Mouse (Mus musculus): ENCODE measurements around the gene Ablim1. TPM values are rescaled to one million over a fixed set of nuclear protein-coding genes. Genes with fewer than 3 reads are reported as not detected.
A peak's percentile ranks its signal among the peaks of the same experiment; 100 is the strongest.

Gene Ablim1
- polyA plus RNA-seq, 1 experiment from 2014 or later, result 48.0 TPM

DNA sequence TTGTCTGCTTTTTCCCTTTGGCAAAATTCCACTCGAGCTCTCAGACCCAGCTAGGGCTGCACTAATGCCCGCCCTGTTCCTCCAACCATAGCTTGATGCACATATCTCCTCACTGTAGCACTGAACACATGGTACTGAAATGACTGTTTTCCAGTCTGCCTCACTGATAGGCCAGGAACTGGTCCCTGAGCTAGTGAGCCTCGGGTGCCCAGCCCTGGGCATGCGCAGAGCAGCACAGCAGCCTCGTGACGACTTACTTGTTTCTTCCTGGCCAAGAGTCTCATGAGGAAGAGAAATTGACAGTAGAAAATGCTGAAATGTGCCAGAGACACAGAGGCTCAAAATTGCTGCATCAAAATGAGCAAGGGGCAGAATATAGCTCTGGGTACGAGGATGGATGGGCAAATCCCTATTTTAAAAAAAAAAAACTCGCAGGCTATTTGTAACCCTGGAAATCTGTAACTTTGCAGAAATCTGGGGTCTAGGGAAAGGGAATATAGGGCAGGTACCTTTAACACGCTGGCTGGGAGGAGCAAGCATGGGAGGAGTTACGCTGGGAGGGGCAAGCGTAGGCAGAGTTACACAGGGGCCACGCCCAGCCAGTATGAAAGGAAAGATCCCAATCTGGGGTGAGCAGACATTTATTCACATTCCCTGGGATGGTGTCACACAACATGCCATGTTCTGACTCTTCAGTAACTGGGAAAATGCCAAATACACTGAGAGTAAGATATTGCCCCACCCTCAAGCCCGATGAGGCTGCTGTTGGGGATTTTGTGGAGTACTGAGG is 41.7 kb downstream of the Ablim1 start:
- Histone ChIP-seq H3K9me3 (no peaks in the 10 kb centered on the region), H3K27ac (replicated peaks) (no peak overlapping the region), H3K27me3 (peaks cover 11% of the 10 kb centered on the region; the same call in 1 of the 2 replicates), H3K4me3 (no peak overlapping the region), H3K4me2 (0 out of 2 replicates have a peak overlapping the region, but pooled peaks have one; percentile 16), H3K9ac (no peak overlapping the region), H3K36me3 (no peaks in the 10 kb centered on the region), H3K4me1 (replicated peaks) (peaks cover 56% of the 10 kb centered on the region)
- 0 out of 2 replicates have a peak, but pooled peaks have one; percentile 60 for ATAC-seq (ENCODE audit: low read depth)
- WGBS, result 48% methylated on average over 13 of the region's 13 CpGs

DNA sequence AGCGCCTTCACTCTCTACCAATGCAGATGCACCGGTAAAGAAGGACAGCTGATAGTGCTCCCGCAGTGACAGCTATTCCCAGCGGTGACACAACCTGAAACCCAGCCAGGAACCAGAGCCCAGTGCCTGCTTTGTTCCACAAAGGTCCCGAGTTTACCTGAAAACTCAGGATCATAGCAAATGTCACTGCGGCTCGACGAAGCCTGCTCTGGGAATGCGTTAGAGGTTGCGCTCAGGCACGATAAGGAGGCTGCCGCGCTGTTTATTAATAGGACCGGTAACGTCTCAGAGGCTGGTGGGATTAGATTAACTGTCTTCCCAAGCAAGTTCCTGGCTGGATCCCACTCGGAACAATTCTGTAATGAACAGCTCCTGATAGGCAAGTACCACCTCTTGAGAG is 43.0 kb downstream of the Ablim1 start:
- no peak for ATAC-seq (ENCODE audit: low read depth)
- H3K4me1 ChIP-seq (replicated peaks), result peaks cover 44% of the 10 kb centered on the region
- no peak overlapping the region for H3K4me3 ChIP-seq
- no peak overlapping the region for H3K4me2 ChIP-seq
- H3K27me3 ChIP-seq, result peaks cover 11% of the 10 kb centered on the region; the same call in 1 of the 2 replicates
- no peaks in the 10 kb centered on the region for H3K36me3 ChIP-seq
- 78% methylated on average over 16 of the region's 16 CpGs for WGBS
- H3K27ac ChIP-seq (replicated peaks), result no peak overlapping the region
- H3K9me3 ChIP-seq, result no peaks in the 10 kb centered on the region
- no peak overlapping the region for H3K9ac ChIP-seq

GRCm38 (mm10) chr19:57270711-57271110 is 44.0 kb downstream of the Ablim1 start:
- Histone ChIP-seq H3K9me3 (no peaks in the 10 kb centered on the region), H3K36me3 (no peaks in the 10 kb centered on the region), H3K27me3 (peaks cover 11% of the 10 kb centered on the region; the same call in 1 of the 2 replicates), H3K27ac (replicated peaks) (no peak overlapping the region), H3K4me3 (no peak overlapping the region), H3K4me1 (replicated peaks) (peaks cover 42% of the 10 kb centered on the region), H3K4me2 (no peak overlapping the region), H3K9ac (no peak overlapping the region)
- 90% methylated on average over 6 of the region's 6 CpGs for WGBS
- no peak for ATAC-seq (ENCODE audit: low read depth)

GRCm38 (mm10) chr19:57269791-57270190 is 44.9 kb downstream of the Ablim1 start:
- H3K9ac ChIP-seq, result no peak overlapping the region
- ATAC-seq (ENCODE audit: low read depth), result no peak
- no peak overlapping the region for H3K4me3 ChIP-seq
- H3K27ac ChIP-seq (replicated peaks), result no peak overlapping the region
- H3K36me3 ChIP-seq, result no peaks in the 10 kb centered on the region
- no peaks in the 10 kb centered on the region for H3K9me3 ChIP-seq
- 50% methylated on average over 6 of the region's 6 CpGs for WGBS
- peaks cover 33% of the 10 kb centered on the region for H3K4me1 ChIP-seq (replicated peaks)
- H3K4me2 ChIP-seq, result no peak overlapping the region
- peaks cover 11% of the 10 kb centered on the region; the same call in 1 of the 2 replicates for H3K27me3 ChIP-seq

GRCm38 (mm10) chr19:57267531-57267930 is 47.2 kb downstream of the Ablim1 start:
- Histone ChIP-seq H3K4me2 (no peak overlapping the region), H3K36me3 (no peaks in the 10 kb centered on the region), H3K4me1 (replicated peaks) (peaks cover 20% of the 10 kb centered on the region), H3K9me3 (no peaks in the 10 kb centered on the region), H3K9ac (no peak overlapping the region), H3K27me3 (no peaks in the 10 kb centered on the region), H3K27ac (replicated peaks) (no peak overlapping the region), H3K4me3 (no peak overlapping the region)
- ATAC-seq (ENCODE audit: low read depth), result no peak
- WGBS, result 73% methylated on average over 5 of the region's 5 CpGs

- H3K9me3 ChIP-seq, result no peaks in the 10 kb centered on the region
- no peak overlapping the region for H3K9ac ChIP-seq
- peaks cover 19% of the 10 kb centered on the region for H3K4me1 ChIP-seq (replicated peaks)
- H3K4me3 ChIP-seq, result no peak overlapping the region
- 87% methylated on average over 10 of the region's 10 CpGs for WGBS
- ATAC-seq (ENCODE audit: low read depth), result no peak
- no peak overlapping the region for H3K27ac ChIP-seq (replicated peaks)
- no peaks in the 10 kb centered on the region for H3K27me3 ChIP-seq
- H3K4me2 ChIP-seq, result no peak overlapping the region
- no peaks in the 10 kb centered on the region for H3K36me3 ChIP-seq
Observed at GRCm38 (mm10) chr19:57266374-57267085, 48.2 kb downstream of the Ablim1 start.

DNA sequence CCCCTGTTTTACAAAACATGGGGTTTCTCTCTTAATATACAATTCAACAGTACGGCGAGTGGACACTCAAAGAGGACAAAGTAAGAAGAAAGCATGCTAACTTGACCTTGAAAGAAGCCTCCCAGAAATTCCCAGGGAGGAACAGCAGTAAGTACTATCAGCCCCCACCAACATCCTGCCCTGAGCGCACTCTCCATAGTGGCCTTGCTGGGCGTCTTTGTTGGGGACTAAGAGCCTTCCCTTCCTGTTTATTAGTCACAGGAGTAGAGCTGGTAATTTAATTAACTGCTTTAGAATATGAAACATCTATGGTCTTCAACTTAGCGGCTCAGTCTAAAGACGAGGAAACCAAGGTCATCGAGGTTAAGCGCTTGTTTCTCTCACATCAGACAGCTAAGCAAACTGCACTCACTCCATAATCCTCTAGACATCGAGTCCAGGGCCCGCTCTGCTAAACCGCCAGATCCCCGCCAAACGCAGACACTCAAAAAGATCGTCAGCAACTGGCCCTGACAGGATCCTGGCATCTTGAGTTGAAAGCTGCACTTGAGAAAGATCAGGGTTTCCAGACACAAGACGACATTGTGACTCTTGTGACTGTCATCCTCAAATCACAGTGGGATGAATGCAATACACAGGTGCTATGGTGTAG is 50.3 kb downstream of the Ablim1 start:
- Histone ChIP-seq H3K9ac (no peak overlapping the region), H3K27ac (replicated peaks) (no peak overlapping the region), H3K36me3 (no peaks in the 10 kb centered on the region), H3K4me1 (replicated peaks) (peaks cover 13% of the 10 kb centered on the region), H3K27me3 (no peaks in the 10 kb centered on the region), H3K4me3 (no peak overlapping the region), H3K9me3 (no peaks in the 10 kb centered on the region), H3K4me2 (no peak overlapping the region)
- 70% methylated on average over 15 of the region's 15 CpGs for WGBS
- ATAC-seq (ENCODE audit: low read depth), result no peak

DNA sequence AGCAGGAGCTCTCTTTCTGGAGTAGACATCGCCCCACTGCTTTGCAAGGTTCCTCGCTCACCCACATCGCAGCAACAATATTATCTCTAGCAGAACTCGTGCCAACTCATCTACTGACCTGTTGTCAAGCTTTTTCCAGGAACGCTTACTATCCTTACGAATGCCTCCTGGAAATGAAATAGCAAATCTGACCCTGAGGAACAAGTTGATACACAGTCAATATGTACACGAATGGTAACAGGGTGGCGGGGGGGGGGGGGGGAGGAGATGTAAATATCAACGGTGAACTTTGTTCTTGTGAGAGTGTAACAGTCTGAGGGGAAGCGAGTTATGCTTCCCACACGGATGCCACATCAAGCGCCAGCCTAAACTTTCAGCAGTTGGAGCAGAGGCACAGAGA is 56.9 kb downstream of the Ablim1 start:
- no peak overlapping the region for H3K4me2 ChIP-seq
- no peaks in the 10 kb centered on the region; the same call in 1 of the 2 replicates for H3K4me1 ChIP-seq (replicated peaks)
- no peak overlapping the region for H3K9ac ChIP-seq
- no peaks in the 10 kb centered on the region for H3K36me3 ChIP-seq
- no peak overlapping the region for H3K27ac ChIP-seq (replicated peaks)
- H3K9me3 ChIP-seq, result no peaks in the 10 kb centered on the region
- no peaks in the 10 kb centered on the region for H3K27me3 ChIP-seq
- WGBS, result 90% methylated on average over 12 of the region's 12 CpGs
- no peak overlapping the region for H3K4me3 ChIP-seq
- no peak for ATAC-seq (ENCODE audit: low read depth)

DNA sequence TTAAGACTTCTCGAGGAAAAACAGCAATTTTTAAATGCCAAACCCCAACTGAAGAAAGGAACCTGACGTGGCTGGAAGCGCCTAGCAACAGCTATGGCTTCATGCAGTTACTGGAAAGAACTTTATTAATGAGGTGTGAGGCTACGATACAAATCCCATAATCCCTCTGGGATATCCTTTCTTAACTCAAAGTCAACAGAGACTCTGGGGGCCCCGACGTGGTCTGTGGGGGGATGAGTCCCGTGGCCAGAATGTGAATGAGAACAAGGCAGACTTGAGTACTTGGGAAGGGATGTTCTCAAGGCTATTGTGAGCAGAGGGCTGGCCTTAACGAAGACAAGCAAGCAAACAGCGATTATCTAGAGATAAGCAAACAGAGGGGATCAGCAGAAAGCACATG is 58.1 kb downstream of the Ablim1 start:
- no peak overlapping the region for H3K4me3 ChIP-seq
- no peaks in the 10 kb centered on the region for H3K27me3 ChIP-seq
- H3K36me3 ChIP-seq, result no peaks in the 10 kb centered on the region
- 60% methylated on average over 9 of the region's 9 CpGs for WGBS
- no peak overlapping the region for H3K4me2 ChIP-seq
- H3K27ac ChIP-seq (replicated peaks), result no peak overlapping the region
- no peak for ATAC-seq (ENCODE audit: low read depth)
- H3K9ac ChIP-seq, result no peak overlapping the region
- no peaks in the 10 kb centered on the region; the same call in 1 of the 2 replicates for H3K4me1 ChIP-seq (replicated peaks)
- no peaks in the 10 kb centered on the region for H3K9me3 ChIP-seq

DNA sequence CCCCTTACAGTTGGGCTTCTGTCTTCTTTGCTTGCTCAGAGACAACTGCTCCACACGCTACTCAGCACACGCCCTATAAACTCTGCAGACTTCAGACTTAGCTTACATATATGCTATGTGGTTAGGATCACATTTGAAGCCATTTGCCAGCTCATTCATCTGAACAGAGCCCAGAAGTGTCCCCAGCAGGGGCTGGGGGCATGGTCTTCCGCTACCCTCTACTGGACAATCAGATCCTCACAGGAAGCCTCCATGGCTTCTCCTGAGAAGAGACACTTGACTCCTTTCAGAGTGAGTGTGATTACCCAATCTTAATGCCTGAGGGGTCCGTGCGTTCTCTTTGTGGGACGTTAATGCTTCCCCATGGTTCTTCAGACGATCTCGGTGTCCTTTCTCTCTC is 59.6 kb downstream of the Ablim1 start:
- H3K36me3 ChIP-seq, result no peaks in the 10 kb centered on the region
- H3K4me3 ChIP-seq, result no peak overlapping the region
- no peaks in the 10 kb centered on the region for H3K27me3 ChIP-seq
- H3K9me3 ChIP-seq, result no peaks in the 10 kb centered on the region
- H3K4me1 ChIP-seq (replicated peaks), result no peaks in the 10 kb centered on the region; the same call in 1 of the 2 replicates
- WGBS, result 78% methylated on average over 8 of the region's 8 CpGs
- no peak for ATAC-seq (ENCODE audit: low read depth)
- H3K4me2 ChIP-seq, result no peak overlapping the region
- no peak overlapping the region for H3K27ac ChIP-seq (replicated peaks)
- no peak overlapping the region for H3K9ac ChIP-seq

GRCm38 (mm10) chr19:57252692-57253448 is 61.8 kb downstream of the Ablim1 start:
- WGBS, result 74% methylated on average over 9 of the region's 9 CpGs
- Histone ChIP-seq H3K36me3 (no peaks in the 10 kb centered on the region), H3K4me1 (replicated peaks) (no peaks in the 10 kb centered on the region; the same call in 1 of the 2 replicates), H3K27me3 (no peaks in the 10 kb centered on the region), H3K4me3 (no peak overlapping the region), H3K9ac (no peak overlapping the region), H3K4me2 (no peak overlapping the region), H3K9me3 (no peaks in the 10 kb centered on the region), H3K27ac (replicated peaks) (no peak overlapping the region)
- no peak for ATAC-seq (ENCODE audit: low read depth)
